ENCODE assay signal across 8 mouse cellular contexts in genomic region chr9:35421730-35422235, GRCm38 (mm10). TPM values are rescaled to one million over a fixed set of nuclear protein-coding genes. Genes with fewer than 3 reads are reported as not detected.
DNase-seq lines count a peak whose midpoint lies in the region; ATAC-seq and TF ChIP-seq lines count a peak whose summit lies in the region.

No protein-coding gene starts in this region.

- peak overlapping the region; percentile 93 for H3K9ac ChIP-seq in kidney, embryonic 15.5 days
- peak overlapping the region; percentile 98 for H3K9ac ChIP-seq in hindbrain, embryonic 13.5 days
- H3K9ac ChIP-seq in limb, embryonic 14.5 days (ENCODE audit: low read depth, low read length, severe bottlenecking): peak overlapping the region; percentile 99

- H3K27ac ChIP-seq in kidney, embryonic 15.5 days: peak overlapping the region; percentile 95
- H3K27ac ChIP-seq in embryonic facial prominence, embryonic 10.5 days (replicated peaks): peak overlapping the region; percentile 99
- H3K27ac ChIP-seq in hindbrain, embryonic 13.5 days: peak overlapping the region; percentile 98
- H3K27ac ChIP-seq in limb, embryonic 14.5 days (replicated peaks; ENCODE audit: low read depth, low read length): peak overlapping the region; percentile 97

- H3K9me3 ChIP-seq in kidney, embryonic 15.5 days (replicated peaks): no peaks in the 10 kb centered on the region
- no peaks in the 10 kb centered on the region for H3K9me3 ChIP-seq in embryonic facial prominence, embryonic 10.5 days
- no peaks in the 10 kb centered on the region for H3K9me3 ChIP-seq in hindbrain, embryonic 13.5 days
- no peaks in the 10 kb centered on the region for H3K9me3 ChIP-seq in limb, embryonic 14.5 days (ENCODE audit: control insufficient read depth, low read length)

- H3K27me3 ChIP-seq in kidney, embryonic 15.5 days: peaks cover 7% of the 10 kb centered on the region
- H3K27me3 ChIP-seq in embryonic facial prominence, embryonic 10.5 days (replicated peaks; ENCODE audit: low read depth, poor library complexity, severe bottlenecking): peaks cover 7% of the 10 kb centered on the region; the same call in 1 of the 2 replicates
- peaks cover 39% of the 10 kb centered on the region for H3K27me3 ChIP-seq in hindbrain, embryonic 13.5 days
- H3K27me3 ChIP-seq in limb, embryonic 14.5 days (ENCODE audit: control insufficient read depth, insufficient read depth, low read length): no peaks in the 10 kb centered on the region

- H3K4me2 ChIP-seq in kidney, embryonic 15.5 days: peak overlapping the region; percentile 84
- peak overlapping the region; percentile 64 for H3K4me2 ChIP-seq in hindbrain, embryonic 13.5 days
- H3K4me2 ChIP-seq in limb, embryonic 14.5 days (replicated peaks; ENCODE audit: low read depth, low read length, severe bottlenecking): peak overlapping the region; percentile 44

- H3K36me3 ChIP-seq in kidney, embryonic 15.5 days: no peaks in the 10 kb centered on the region
- no peaks in the 10 kb centered on the region for H3K36me3 ChIP-seq in embryonic facial prominence, embryonic 10.5 days (replicated peaks)
- no peaks in the 10 kb centered on the region for H3K36me3 ChIP-seq in hindbrain, embryonic 13.5 days
- no peaks in the 10 kb centered on the region for H3K36me3 ChIP-seq in limb, embryonic 14.5 days (ENCODE audit: control insufficient read depth, insufficient read depth, low read length)

- WGBS in kidney, embryonic 15.5 days: 0% methylated on average over 35 of the region's 35 CpGs
- under 1% methylated on average over 35 of the region's 35 CpGs for WGBS in embryonic facial prominence, embryonic 10.5 days
- 0% methylated on average over 28 of the region's 35 CpGs for WGBS in hindbrain, embryonic 13.5 days
- under 1% methylated on average over 27 of the region's 35 CpGs for WGBS in limb, embryonic 14.5 days

- peaks cover 35% of the 10 kb centered on the region for H3K4me1 ChIP-seq in kidney, embryonic 15.5 days
- peaks cover 59% of the 10 kb centered on the region for H3K4me1 ChIP-seq in embryonic facial prominence, embryonic 10.5 days
- peaks cover 42% of the 10 kb centered on the region for H3K4me1 ChIP-seq in hindbrain, embryonic 13.5 days (replicated peaks)
- peaks cover 23% of the 10 kb centered on the region for H3K4me1 ChIP-seq in limb, embryonic 14.5 days (ENCODE audit: control insufficient read depth, insufficient read depth, low read length)

- 0 out of 2 replicates have a peak, but pooled peaks have one; percentile 27 for TF ChIP-seq POLR2A in limb, embryonic 14.5 days (IDR thresholded peaks at IDR 0.05; ENCODE audit: borderline replicate concordance, extremely low read depth, insufficient read depth, insufficient read length)

- ATAC-seq in kidney, embryonic 15.5 days (replicated peaks; ENCODE audit: low FRiP score): peak; percentile 75
- peak; percentile 79 for ATAC-seq in hindbrain, embryonic 13.5 days (ENCODE audit: low FRiP score)
- peak; percentile 35 for ATAC-seq in limb, embryonic 14.5 days (ENCODE audit: low FRiP score, low read depth)

- no peak for DNase-seq in kidney, adult 11 months
- peak; percentile 26 for DNase-seq in MEL-GATA-1-ER (ENCODE audit: extremely low read depth, low read depth)
- DNase-seq in embryonic facial prominence, embryonic 10.5 days (ENCODE audit: low spot score): no peak
- peak; percentile 67 for DNase-seq in limb, embryonic 14.5 days (ENCODE audit: low spot score)
- DNase-seq in neural tube, embryonic 10.5 days (ENCODE audit: extremely low spot score, low spot score): peak; percentile 87
- DNase-seq in thymus, postnatal 25 days: peak; percentile 76

- peak overlapping the region; percentile 84 for H3K4me3 ChIP-seq in kidney, embryonic 15.5 days (replicated peaks)
- peak overlapping the region; percentile 98 for H3K4me3 ChIP-seq in embryonic facial prominence, embryonic 10.5 days
- peak overlapping the region; percentile 95 for H3K4me3 ChIP-seq in hindbrain, embryonic 13.5 days
- H3K4me3 ChIP-seq in limb, embryonic 14.5 days (replicated peaks; ENCODE audit: low read length): peak overlapping the region; percentile 98

RNA-seq across cellular contexts. Expression of gene Cdon, which starts 0.9 kb away (rescaled TPM):
- polyA plus RNA-seq in kidney, embryonic 15.5 days (2015; fragmentation: Nextera tagmentation; extraction: Ambion mirVana): 4.0 and 4.2 TPM in 2 replicates
- 9.1 and 9.9 TPM in 2 replicates for polyA plus RNA-seq in embryonic facial prominence, embryonic 10.5 days (2016; fragmentation: Nextera tagmentation; extraction: Ambion mirVana)
- polyA plus RNA-seq in hindbrain, embryonic 13.5 days (2015; fragmentation: Nextera tagmentation; extraction: Ambion mirVana): 5.0 and 7.9 TPM in 2 replicates
- polyA plus RNA-seq in limb, embryonic 14.5 days (2012; rRNA removed): 83.7 and 98.3 TPM in 2 replicates
- polyA plus RNA-seq in limb, embryonic 14.5 days (2014; fragmentation: Nextera tagmentation; extraction: Ambion mirVana): 39.6 and 40.9 TPM in 2 replicates

Comparison
In these comparisons a context has a peak if more than half of its experiments do, and no peak if none do; other contexts are left out.
1. DNase-seq: peak in MEL-GATA-1-ER (single experiment), limb, embryonic 14.5 days (single experiment), neural tube, embryonic 10.5 days (single experiment) and thymus, postnatal 25 days (single experiment); none in kidney, adult 11 months (single experiment) and embryonic facial prominence, embryonic 10.5 days (single experiment).
2. Peak in every context shown above with its lines, with median percentiles within 50 percentile points of each other: ATAC-seq, H3K27ac ChIP-seq, H3K4me2 ChIP-seq, H3K4me3 ChIP-seq and H3K9ac ChIP-seq.